Mouse (Mus musculus) frontal cortex, postnatal 25 days (tissue): ENCODE data around the gene Ly6g6e.
"Not testable (repeated sequence)": the region's sequence is repeated elsewhere in the genome, so short reads cannot be mapped to it uniquely, and the experiment has no call there.

Source experiments
- DNase-seq, 2 experiments: peaks; one replicate each; pipeline ENCODE4 v3.0.0; 2022; ENCODE audit warnings: low spot score in 2 of 2

The Ly6g6e gene

GRCm38 (mm10) chr17:35076507-35077176 lies at the start of gene Ly6g6e:
TSS of gene Ly6g6e (plus strand) at chr17:35076902.
- DNase-seq: no peak

GRCm38 (mm10) chr17:35027277-35028068 lies 49.2 kb upstream of the Ly6g6e start, which contains the start of gene Sapcd1:
TSS of gene Sapcd1 (minus strand) at chr17:35028016.
- DNase-seq: no peak

- no peak for DNase-seq
These were observed 48.4 kb upstream of the Ly6g6e start for GRCm38 (mm10) chr17:35028315-35028714.

- DNase-seq: no peak
These were observed 46.8 kb upstream of the Ly6g6e start for GRCm38 (mm10) chr17:35029691-35030532.

- DNase-seq: no peak
These were observed 45.4 kb upstream of the Ly6g6e start for GRCm38 (mm10) chr17:35031272-35031671.

- DNase-seq: no peak
These were observed 44.8 kb upstream of the Ly6g6e start for GRCm38 (mm10) chr17:35031880-35032279.

- no peak for DNase-seq
These were observed 44.3 kb upstream of the Ly6g6e start for GRCm38 (mm10) chr17:35032323-35032870.

GRCm38 (mm10) chr17:35033703-35034102 lies 43.0 kb upstream of the Ly6g6e start:
- not testable (repeated sequence) for DNase-seq

- no peak for DNase-seq
These were observed 41.8 kb upstream of the Ly6g6e start for GRCm38 (mm10) chr17:35034896-35035295.

GRCm38 (mm10) chr17:35039121-35039873 lies 37.4 kb upstream of the Ly6g6e start:
- DNase-seq: no peak

GRCm38 (mm10) chr17:35043794-35044193 lies 32.9 kb upstream of the Ly6g6e start:
- DNase-seq: no peak

- DNase-seq: no peak
These were observed 31.5 kb upstream of the Ly6g6e start for GRCm38 (mm10) chr17:35044904-35045806.

GRCm38 (mm10) chr17:35045807-35046680 lies 30.7 kb upstream of the Ly6g6e start:
- no peak for DNase-seq

- DNase-seq: peak; percentile 86 to 92
These were observed 29.8 kb upstream of the Ly6g6e start, which contains the start of gene Msh5 for GRCm38 (mm10) chr17:35046681-35047455. TSS of gene Msh5 (minus strand) at chr17:35046745.

- DNase-seq: no peak
These were observed 29.0 kb upstream of the Ly6g6e start for GRCm38 (mm10) chr17:35047688-35048087.

GRCm38 (mm10) chr17:35048149-35048931 lies 28.4 kb upstream of the Ly6g6e start:
- no peak for DNase-seq

GRCm38 (mm10) chr17:35048932-35049440 lies 27.7 kb upstream of the Ly6g6e start:
- no peak for DNase-seq
